Mouse (Mus musculus) testis, adult 2 months (tissue): ENCODE results near the gene Prkar1a. TPM values are rescaled to one million over a fixed set of nuclear protein-coding genes. Genes with fewer than 3 reads are reported as not detected.
"Not testable (repeated sequence)": the region's sequence is repeated elsewhere in the genome, so short reads cannot be mapped to it uniquely, and the experiment has no call there.

Experiments
- H3K27ac ChIP-seq: fragments of 200-500 bp; 2 replicates; pipeline ENCODE4 v1.5.1; 2012; ENCODE audit warnings: low read depth, low read length; ENCODE audit not compliant: control insufficient read depth, insufficient read depth
- H3K27me3 ChIP-seq: fragments of 200-500 bp; 2 replicates; pipeline ENCODE4 v1.6.1; 2012; ENCODE audit warnings: mild to moderate bottlenecking, low read length, moderate library complexity; ENCODE audit not compliant: control insufficient read depth, insufficient read depth
- H3K36me3 ChIP-seq: fragments of 200-500 bp; 2 replicates; pipeline ENCODE4 v1.6.1; 2012; ENCODE audit warnings: mild to moderate bottlenecking, low read length; ENCODE audit not compliant: control insufficient read depth, insufficient read depth
- H3K4me1 ChIP-seq: fragments of 200-500 bp; 2 replicates; pipeline ENCODE4 v1.6.1; 2012; ENCODE audit warnings: low read length; ENCODE audit not compliant: control insufficient read depth, insufficient read depth
- H3K4me3 ChIP-seq: fragments of 200-500 bp; 2 replicates; pipeline ENCODE4 v1.5.1; 2012; ENCODE audit warnings: low read depth, mild to moderate bottlenecking, low read length, moderate library complexity, mixed read lengths; ENCODE audit not compliant: control insufficient read depth
- CTCF ChIP-seq: fragments of 200-500 bp; IDR thresholded peaks from 2 replicates; pipeline ENCODE4 v1.5.1; 2012; ENCODE audit warnings: low read depth, mild to moderate bottlenecking, inconsistent platforms, low read length, moderate library complexity; ENCODE audit not compliant: control insufficient read depth, insufficient read depth, insufficient replicate concordance
- POLR2A ChIP-seq: fragments of 200-500 bp; IDR thresholded peaks from 2 replicates; pipeline ENCODE4 v1.6.1; 2012; ENCODE audit warnings: low read depth, mild to moderate bottlenecking, inconsistent platforms, low read length, moderate library complexity; ENCODE audit not compliant: control insufficient read depth
- polyA plus RNA-seq: library from polyadenylated mRNA; depleted of rRNA; stranded (reverse); fragments of >200 nt; gene quantifications from 2 replicates; pipeline ENCODE4 v1.2.3, GENCODE M21; 2012

Gene Prkar1a
- polyA plus RNA-seq, 1 experiment = 74.1 TPM

DNA sequence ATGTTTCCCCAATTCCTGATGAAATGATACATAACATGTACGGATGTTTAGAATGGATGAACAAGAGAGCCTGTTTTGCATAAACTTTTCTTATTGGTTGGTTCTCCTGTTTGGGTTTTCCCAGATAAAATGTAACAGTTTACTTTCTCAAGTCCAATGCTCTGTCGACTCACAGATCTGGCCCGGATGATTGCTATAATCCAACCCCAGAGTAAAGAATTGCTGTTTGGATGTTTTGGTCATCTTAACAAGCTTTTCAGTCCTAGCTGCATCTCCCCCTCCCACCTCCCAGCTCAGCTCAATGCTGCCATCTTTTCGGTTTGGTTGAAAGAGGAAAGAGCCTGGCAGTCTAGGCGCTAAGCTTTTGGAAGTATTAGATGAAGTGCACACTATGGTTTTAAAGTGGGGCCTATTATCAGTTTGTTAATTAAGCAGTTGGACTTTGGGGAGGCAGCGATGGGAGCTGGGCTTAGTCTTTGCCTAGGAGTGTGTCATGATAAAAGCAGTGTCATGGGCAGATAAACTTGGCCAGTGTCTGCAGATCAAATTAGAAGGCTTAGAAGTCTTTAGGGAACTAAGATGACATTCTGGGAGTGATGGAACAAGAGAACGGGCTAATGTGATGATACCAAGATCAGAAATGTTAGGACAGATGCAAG lies 36.2 kb upstream of the Prkar1a start:
- Histone ChIP-seq H3K36me3 (no peaks in the 10 kb centered on the region), H3K27me3 (no peaks in the 10 kb centered on the region), H3K4me1 (peaks cover 15% of the 10 kb centered on the region), H3K27ac (no peak overlapping the region), H3K4me3 (no peak overlapping the region)
- TF ChIP-seq POLR2A = no peak
- TF ChIP-seq CTCF = no peak

DNA sequence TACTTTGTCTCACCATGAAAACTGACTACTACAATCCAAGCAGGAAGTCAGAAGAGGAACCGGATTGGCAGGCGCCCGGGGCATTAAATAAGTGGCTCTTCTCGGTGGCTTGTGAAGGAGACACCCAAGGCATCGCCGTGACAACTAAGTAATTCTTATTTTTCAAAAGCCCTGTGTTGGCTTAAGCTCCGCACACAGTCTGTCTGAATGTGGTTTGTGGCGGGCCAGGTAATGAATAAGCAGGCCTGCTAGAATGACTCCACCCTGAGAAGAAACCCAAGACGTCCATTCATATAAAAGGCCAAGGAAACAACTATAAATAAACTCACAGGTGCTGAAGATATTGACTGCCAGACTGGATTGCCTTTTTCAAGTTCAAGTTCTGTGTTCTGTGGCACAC lies 33.9 kb upstream of the Prkar1a start:
- no peak overlapping the region for H3K27ac ChIP-seq
- H3K4me3 ChIP-seq = no peak overlapping the region
- no peak for TF ChIP-seq CTCF
- TF ChIP-seq POLR2A = no peak
- H3K36me3 ChIP-seq = no peaks in the 10 kb centered on the region
- H3K27me3 ChIP-seq = no peaks in the 10 kb centered on the region
- peaks cover 10% of the 10 kb centered on the region for H3K4me1 ChIP-seq

DNA sequence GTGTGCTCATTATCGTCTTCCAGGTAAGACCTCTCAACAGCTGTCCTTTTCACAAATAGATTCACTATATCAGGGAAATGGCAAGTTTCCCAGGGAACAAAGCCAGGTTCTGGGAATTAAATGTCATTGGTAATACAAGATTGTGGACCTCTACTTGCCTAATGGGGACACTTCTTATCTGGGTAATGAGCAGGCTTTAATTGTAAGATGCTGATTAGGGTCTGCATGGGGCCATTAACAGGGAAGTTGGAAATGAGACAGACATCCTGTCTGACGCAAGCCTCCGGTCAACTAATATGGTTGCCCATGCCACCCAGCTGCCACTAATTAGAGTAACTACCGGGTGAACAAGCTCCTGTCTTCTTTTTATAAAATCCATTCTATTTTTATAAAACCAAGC lies 32.9 kb upstream of the Prkar1a start:
- Histone ChIP-seq H3K27me3 (no peaks in the 10 kb centered on the region), H3K27ac (no peak overlapping the region), H3K4me1 (peaks cover 3% of the 10 kb centered on the region), H3K4me3 (no peak overlapping the region), H3K36me3 (no peaks in the 10 kb centered on the region)
- TF ChIP-seq CTCF (no peak), POLR2A (no peak)

DNA sequence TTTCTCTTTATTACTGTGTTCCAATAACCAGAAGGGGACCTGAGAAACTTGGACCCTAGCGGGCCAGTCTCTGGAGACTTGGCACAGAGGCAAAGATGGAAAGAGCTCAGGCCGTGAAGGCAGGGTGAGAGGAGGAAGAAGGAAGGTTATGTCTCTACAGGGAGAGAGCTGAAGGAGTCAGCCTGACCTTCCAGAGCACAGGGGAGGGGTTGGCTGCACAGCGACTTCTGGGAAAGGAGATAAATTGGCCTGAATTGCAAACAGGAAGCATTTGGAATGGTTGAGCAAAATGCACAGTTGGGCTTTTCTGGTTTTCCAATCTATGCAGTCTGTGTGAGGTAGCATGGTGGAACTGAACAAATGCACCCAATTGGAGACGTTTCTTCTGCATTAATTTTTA lies 32.4 kb upstream of the Prkar1a start:
- no peak for TF ChIP-seq POLR2A
- no peak for TF ChIP-seq CTCF
- Histone ChIP-seq H3K36me3 (no peaks in the 10 kb centered on the region), H3K4me3 (no peak overlapping the region), H3K27ac (no peak overlapping the region), H3K27me3 (no peaks in the 10 kb centered on the region), H3K4me1 (peaks cover 3% of the 10 kb centered on the region)

DNA sequence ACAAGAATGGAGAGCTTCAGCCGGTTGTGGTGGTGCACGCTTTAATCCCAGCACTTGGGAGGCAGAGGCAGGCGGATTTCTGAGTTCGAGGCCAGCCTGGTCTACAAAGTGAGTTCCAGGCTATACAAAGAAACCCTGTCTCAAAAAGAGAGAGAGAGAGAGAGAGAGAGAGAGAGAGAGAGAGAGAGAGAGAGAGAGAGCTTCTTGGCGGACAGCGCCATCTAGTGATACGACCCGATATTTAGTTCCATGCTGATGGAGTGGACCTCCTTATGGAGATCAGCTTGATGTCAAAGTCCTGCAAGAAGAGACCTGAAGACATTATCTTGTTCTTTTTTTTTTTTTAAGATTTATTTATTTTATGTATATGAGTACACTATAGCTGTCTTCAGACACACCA lies 30.1 kb upstream of the Prkar1a start:
- H3K4me3 ChIP-seq, H3K27ac ChIP-seq, H3K4me1 ChIP-seq, H3K27me3 ChIP-seq, H3K36me3 ChIP-seq: not testable (repeated sequence)

DNA sequence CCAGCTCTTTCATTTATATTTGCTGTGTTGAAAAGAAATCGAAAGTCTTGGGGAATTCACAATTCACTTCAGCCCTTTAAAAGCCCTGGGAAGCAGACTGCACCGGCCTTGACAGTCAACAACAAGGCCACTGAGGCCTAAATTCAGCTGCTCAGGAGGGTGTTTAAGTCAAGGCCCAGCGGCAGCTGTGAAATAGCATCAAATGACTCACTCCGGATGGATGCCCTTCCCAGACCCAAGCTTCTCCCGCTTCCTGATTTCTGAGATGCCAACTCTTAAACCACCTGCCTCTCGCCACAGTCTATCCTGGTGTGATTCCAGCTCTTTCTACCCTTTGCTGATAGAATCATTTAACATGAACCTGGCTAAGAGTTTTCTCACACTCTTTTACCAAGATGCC lies 28.8 kb upstream of the Prkar1a start:
- Histone ChIP-seq H3K36me3 (no peaks in the 10 kb centered on the region), H3K4me1 (peaks cover 2% of the 10 kb centered on the region; the same call in 1 of the 2 replicates), H3K4me3 (no peak overlapping the region), H3K27ac (no peak overlapping the region), H3K27me3 (no peaks in the 10 kb centered on the region)
- TF ChIP-seq CTCF (no peak), POLR2A (no peak)

DNA sequence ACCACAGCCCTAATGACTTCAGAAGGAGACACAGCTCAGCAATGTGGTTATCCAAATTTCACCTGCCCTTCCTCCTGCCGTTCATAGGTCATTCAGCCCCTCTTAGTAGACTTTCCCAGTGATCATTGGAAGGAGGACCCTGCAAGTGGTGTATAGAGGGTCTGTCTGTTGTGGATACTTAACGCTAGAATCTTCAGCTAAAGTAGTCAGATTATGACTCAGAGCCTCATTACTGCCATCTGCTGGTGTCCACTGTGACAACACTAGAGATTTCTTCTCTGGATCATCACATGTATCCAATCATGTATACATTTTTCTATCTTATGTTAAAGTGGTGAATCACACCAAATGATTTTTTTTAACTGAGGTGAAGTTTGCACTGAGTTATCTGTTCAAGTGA lies 28.0 kb upstream of the Prkar1a start:
- TF ChIP-seq POLR2A (no peak), CTCF (no peak)
- Histone ChIP-seq H3K36me3 (no peaks in the 10 kb centered on the region), H3K27ac (no peak overlapping the region), H3K4me1 (peaks cover 2% of the 10 kb centered on the region; the same call in 1 of the 2 replicates), H3K4me3 (no peak overlapping the region), H3K27me3 (no peaks in the 10 kb centered on the region)
